In the genomic region with DNA sequence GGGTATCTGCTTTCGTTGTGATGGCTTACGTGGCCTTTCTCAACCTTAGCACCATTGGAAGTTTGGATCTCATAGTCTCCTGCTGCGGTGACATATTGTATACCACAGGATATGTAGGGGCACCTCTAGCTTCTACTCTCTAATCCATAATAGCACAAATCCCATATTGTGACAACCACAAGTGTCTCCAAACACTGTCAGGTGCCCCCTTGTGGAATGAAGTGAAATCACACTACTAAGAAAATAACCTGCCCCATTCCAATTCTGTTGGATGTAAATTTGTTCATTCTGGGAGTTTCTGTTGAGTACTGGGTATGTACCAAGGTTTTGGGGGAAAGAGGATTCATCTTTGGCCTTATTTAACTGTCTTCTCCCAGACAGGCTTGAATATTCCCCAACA, we compare ENCODE assay signal across 20 mouse cellular contexts.
DNase-seq lines count a peak whose midpoint lies in the region; ATAC-seq and TF ChIP-seq lines count a peak whose summit lies in the region.
"Had no signal": no experiment of that assay in that cellular context is flagged by ENCODE, and none has a peak within 500 bp of the region (broad histone marks: within the 10 kb centered on the region; RNA-seq: fewer than 3 reads in every experiment).

No protein-coding gene starts in this region.

- 78% methylated on average over 3 of the region's 3 CpGs for whole genome bisulfite sequencing in liver, embryonic 14.5 days (ENCODE audit: insufficient replicate concordance)

- no peaks in the 10 kb centered on the region for H3K36me3 ChIP-seq in liver, embryonic 14.5 days (replicated peaks; ENCODE audit: control insufficient read depth, insufficient read depth, low read depth)
- H3K36me3 ChIP-seq in MEL (ENCODE audit: control insufficient read depth in 1 of 2, insufficient read depth in 2 of 2, low read length in 2 of 2), result no peaks in the 10 kb centered on the region
- H3K36me3 ChIP-seq: embryonic facial prominence, embryonic 15.5 days; forebrain, embryonic 12.5 days; heart, embryonic 10.5 days; limb, embryonic 12.5 days had no signal

- H3K4me3 ChIP-seq in liver, embryonic 14.5 days (ENCODE audit: insufficient read depth in 1 of 2, low read depth in 2 of 2, low read length in 2 of 2), result no peak overlapping the region
- H3K4me3 ChIP-seq in MEL (ENCODE audit: control insufficient read depth in 1 of 2, insufficient read depth in 1 of 2, low read depth in 2 of 2, low read length in 2 of 2), result no peak overlapping the region
- H3K4me3 ChIP-seq: embryonic facial prominence, embryonic 15.5 days; forebrain, embryonic 12.5 days; heart, embryonic 10.5 days; limb, embryonic 12.5 days; megakaryocyte, embryonic 14.5 days had no signal

- TF ChIP-seq CTCF in liver, embryonic 14.5 days (IDR thresholded peaks at IDR 0.05; ENCODE audit: low read depth), result peak; percentile 13; the same call in 1 of the 2 replicates
- no peak for TF ChIP-seq CTCF in MEL (IDR thresholded peaks at IDR 0.05 in 2 of 3, conservative IDR thresholded peaks at IDR 0.05 in 1 of 3; ENCODE audit: control insufficient read depth in 1 of 3, insufficient read depth in 1 of 3, low read depth in 2 of 3, low read length in 3 of 3, poor library complexity in 1 of 3, severe bottlenecking in 1 of 3)

- H3K27me3 ChIP-seq in liver, embryonic 14.5 days (ENCODE audit: control insufficient read depth, insufficient read depth, low read length), result no peaks in the 10 kb centered on the region
- no peaks in the 10 kb centered on the region for H3K27me3 ChIP-seq in MEL (ENCODE audit: control insufficient read depth in 1 of 2, insufficient read depth in 2 of 2, low read length in 2 of 2)
- H3K27me3 ChIP-seq: embryonic facial prominence, embryonic 15.5 days; forebrain, embryonic 12.5 days; limb, embryonic 12.5 days; megakaryocyte, embryonic 14.5 days had no signal

- no peak overlapping the region for H3K27ac ChIP-seq in liver, embryonic 14.5 days
- no peak overlapping the region for H3K27ac ChIP-seq in MEL (ENCODE audit: control insufficient read depth, low read depth, low read length)
- H3K27ac ChIP-seq: embryonic facial prominence, embryonic 15.5 days; forebrain, embryonic 12.5 days; heart, embryonic 10.5 days; limb, embryonic 12.5 days had no signal

- DNase-seq in frontal cortex, postnatal 10 days (ENCODE audit: low spot score in 2 of 2), result no peak
- no peak for DNase-seq in liver, embryonic 14.5 days (ENCODE audit: low read depth in 3 of 3, low spot score in 3 of 3)
- DNase-seq in liver (no peak), MEL (ENCODE audit: low read depth, low spot score) (no peak)
- DNase-seq in retina, embryonic 14.5 days (ENCODE audit: low spot score), result peak; percentile 32
- DNase-seq in testis, postnatal 10 days (ENCODE audit: low spot score), result no peak
- DNase-seq in urinary bladder, postnatal 36 days (ENCODE audit: low spot score in 2 of 2), result no peak
- DNase-seq: adrenal gland, adult 8-10 months; heart, postnatal 4 days; kidney, postnatal 25 days; layer of hippocampus, postnatal 36 days; lung, adult 2 months; right cerebral cortex, postnatal 25 days had no signal

- peak; percentile 41; the same call in 1 of the 2 replicates for ATAC-seq in frontal cortex, adult (ENCODE audit: low TSS enrichment)
- no peak for ATAC-seq in liver, embryonic 14.5 days (ENCODE audit: insufficient read depth)
- ATAC-seq: intestine, embryonic 16.5 days had no signal

- TF ChIP-seq EP300 in liver, embryonic 14.5 days (IDR thresholded peaks at IDR 0.05; ENCODE audit: low read depth), result no peak
- TF ChIP-seq EP300 in MEL (IDR thresholded peaks at IDR 0.05; ENCODE audit: low read depth in 1 of 2, low read length in 2 of 2), result no peak

- TF ChIP-seq RAD21 in MEL (IDR thresholded peaks at IDR 0.05; ENCODE audit: low read depth, low read length), result no peak; the same call in 1 of the 2 replicates

- no peaks in the 10 kb centered on the region for H3K79me2 ChIP-seq in MEL (ENCODE audit: control insufficient read depth, insufficient read depth, low read length, poor library complexity)

- H3K9ac ChIP-seq in liver, embryonic 14.5 days (replicated peaks), result no peak overlapping the region
- no peak overlapping the region for H3K9ac ChIP-seq in MEL (ENCODE audit: control insufficient read depth, low read depth, low read length, poor library complexity, severe bottlenecking)
- H3K9ac ChIP-seq: embryonic facial prominence, embryonic 15.5 days; forebrain, embryonic 12.5 days; limb, embryonic 12.5 days had no signal

- no peaks in the 10 kb centered on the region for H3K4me1 ChIP-seq in liver, embryonic 14.5 days (replicated peaks; ENCODE audit: control insufficient read depth in 2 of 2, insufficient read depth in 2 of 2, low read length in 1 of 2)
- H3K4me1 ChIP-seq in MEL (ENCODE audit: control insufficient read depth in 1 of 2, insufficient read depth in 2 of 2, low read length in 2 of 2), result no peaks in the 10 kb centered on the region
- H3K4me1 ChIP-seq: embryonic facial prominence, embryonic 15.5 days; heart, embryonic 10.5 days; limb, embryonic 12.5 days; megakaryocyte, embryonic 14.5 days had no signal

- no peak for TF ChIP-seq POLR2A in MEL (IDR thresholded peaks at IDR 0.05; ENCODE audit: control insufficient read depth in 1 of 2, insufficient read depth in 1 of 2, low read depth in 1 of 2, low read length in 2 of 2, poor library complexity in 1 of 2)

- H3K9me3 ChIP-seq in liver, embryonic 14.5 days (ENCODE audit: control insufficient read depth, low read length), result no peaks in the 10 kb centered on the region
- no peaks in the 10 kb centered on the region for H3K9me3 ChIP-seq in MEL (replicated peaks; ENCODE audit: insufficient read depth, low read length)
- H3K9me3 ChIP-seq: embryonic facial prominence, embryonic 15.5 days; forebrain, embryonic 12.5 days; heart, embryonic 10.5 days; limb, embryonic 12.5 days had no signal

- no peak overlapping the region for H3K4me2 ChIP-seq in liver, embryonic 14.5 days (ENCODE audit: low read depth)
- H3K4me2 ChIP-seq: embryonic facial prominence, embryonic 15.5 days; forebrain, embryonic 12.5 days; limb, embryonic 12.5 days had no signal

TF ChIP-seq in MEL, 35 proteins besides CTCF, POLR2A, EP300 and RAD21:
- TF ChIP-seq MEF2A (IDR thresholded peaks at IDR 0.05; ENCODE audit: extremely low read depth, insufficient replicate concordance, low read depth, low read length, poor library complexity, severe bottlenecking) (no peak), UBTF (IDR thresholded peaks at IDR 0.05; ENCODE audit: borderline replicate concordance, insufficient read depth, low read depth, low read length) (no peak), SMC3 (IDR thresholded peaks at IDR 0.05; ENCODE audit: low read depth, low read length) (0 out of 2 replicates have a peak, but pooled peaks have one; percentile 3), POLR2AphosphoS5 (IDR thresholded peaks at IDR 0.05; ENCODE audit: borderline replicate concordance, low read depth, low read length) (no peak), POLR2AphosphoS2 (IDR thresholded peaks at IDR 0.05; ENCODE audit: low read length) (no peak), SIN3A (IDR thresholded peaks at IDR 0.05; ENCODE audit: low read length) (no peak), MYC (IDR thresholded peaks at IDR 0.05; ENCODE audit: low read depth, low read length) (no peak)
